ENCODE assay signal across 25 mouse cellular contexts in genomic region chr8:10125684-10126083, GRCm38 (mm10). TPM values are rescaled to one million over a fixed set of nuclear protein-coding genes. Genes with fewer than 3 reads are reported as not detected.
DNase-seq lines count a peak whose midpoint lies in the region; ATAC-seq and TF ChIP-seq lines count a peak whose summit lies in the region.
"Had no signal": no experiment of that assay in that cellular context is flagged by ENCODE, and none has a peak within 500 bp of the region (broad histone marks: within the 10 kb centered on the region; RNA-seq: fewer than 3 reads in every experiment).

No protein-coding gene starts in this region.

- no peak overlapping the region for H3K4me3 ChIP-seq in intestine, postnatal 0 days (ENCODE audit: low read depth, low read length)
- H3K4me3 ChIP-seq: embryonic facial prominence, embryonic 10.5 days; limb, embryonic 12.5 days; liver, embryonic 12.5 days; stomach, embryonic 15.5 days had no signal

- no peak overlapping the region for H3K27ac ChIP-seq in intestine, postnatal 0 days (ENCODE audit: low read depth, low read length)
- H3K27ac ChIP-seq: embryonic facial prominence, embryonic 10.5 days; limb, embryonic 12.5 days; liver, embryonic 12.5 days; stomach, embryonic 15.5 days had no signal

- H3K9me3 ChIP-seq in intestine, postnatal 0 days (ENCODE audit: control insufficient read depth), result no peaks in the 10 kb centered on the region
- H3K9me3 ChIP-seq: embryonic facial prominence, embryonic 10.5 days; limb, embryonic 12.5 days; liver, embryonic 12.5 days; stomach, embryonic 15.5 days had no signal

- no peaks in the 10 kb centered on the region for H3K4me1 ChIP-seq in intestine, postnatal 0 days (replicated peaks; ENCODE audit: control insufficient read depth, insufficient read depth, low read length)
- H3K4me1 ChIP-seq: embryonic facial prominence, embryonic 10.5 days; limb, embryonic 12.5 days; liver, embryonic 12.5 days; stomach, embryonic 15.5 days had no signal

- no peak overlapping the region for H3K4me2 ChIP-seq in intestine, postnatal 0 days (replicated peaks; ENCODE audit: low read depth)
- H3K4me2 ChIP-seq: heart, embryonic 11.5 days; limb, embryonic 12.5 days; liver, embryonic 12.5 days; midbrain, embryonic 11.5 days; stomach, embryonic 15.5 days had no signal

- WGBS in intestine, postnatal 0 days, result 78% methylated on average over 4 of the region's 4 CpGs

- DNase-seq in heart, adult 11 months, result peak; percentile 16
- no peak for DNase-seq in heart, adult 18-20 months
- peak; percentile 16 for DNase-seq in right cerebral cortex, adult 18-20 months
- no peak for DNase-seq in right cerebral cortex, adult 2 months (ENCODE audit: low spot score in 2 of 2)
- DNase-seq in cerebellum, adult 9-11 months, result peak; percentile 37
- no peak for DNase-seq in gastrocnemius, postnatal 4 days (ENCODE audit: low spot score in 2 of 2)
- no peak for DNase-seq in liver
- DNase-seq: adrenal gland, postnatal 36 days; gastrocnemius, postnatal 36 days; kidney, adult 18-20 months; lung, adult 2 months; lung, postnatal 14 days; thymus, adult 2 months; thymus, postnatal 4 days had no signal

- ATAC-seq in intestine, postnatal 0 days, result no peak
- ATAC-seq: forebrain, embryonic 16.5 days; liver, embryonic 12.5 days had no signal

- TF ChIP-seq CTCF in intestine, postnatal 0 days (IDR thresholded peaks at IDR 0.05; ENCODE audit: low read depth), result no peak

- no peak overlapping the region for H3K9ac ChIP-seq in intestine, postnatal 0 days (ENCODE audit: low read depth, low read length)
- H3K9ac ChIP-seq: limb, embryonic 12.5 days; liver, embryonic 12.5 days; stomach, embryonic 15.5 days had no signal

- no peaks in the 10 kb centered on the region for H3K36me3 ChIP-seq in intestine, postnatal 0 days (ENCODE audit: control insufficient read depth, insufficient read depth)
- H3K36me3 ChIP-seq: embryonic facial prominence, embryonic 10.5 days; limb, embryonic 12.5 days; liver, embryonic 12.5 days; stomach, embryonic 15.5 days had no signal

- no peaks in the 10 kb centered on the region for H3K27me3 ChIP-seq in intestine, postnatal 0 days (replicated peaks; ENCODE audit: control insufficient read depth, insufficient read depth, low read length)
- H3K27me3 ChIP-seq: limb, embryonic 12.5 days; liver, embryonic 12.5 days; stomach, embryonic 15.5 days had no signal

RNA-seq across cellular contexts. Expression of gene Myo16, which starts 28.0 kb away (rescaled TPM):
- 1 to 10 TPM; 3.2 to 6.7 TPM for total RNA-seq in heart, adult 18-20 months (2021)
- total RNA-seq in gastrocnemius, postnatal 4 days (2021), result 10 to 100 TPM; 10.7 to 10.8 TPM
- polyA plus RNA-seq in intestine, postnatal 0 days (2015; fragmentation: Nextera tagmentation; extraction: Ambion mirVana), result 0.05 TPM in 1 of 2 replicates, not detected in the other
- total RNA-seq: adrenal gland, postnatal 36 days; hematopoietic stem cell, adult 5-6 weeks; megakaryocyte progenitor cell, adult 5-6 weeks had no signal
- polyA plus RNA-seq: heart, postnatal 0 days had no signal

Comparison
In these comparisons a context has a peak if more than half of its experiments do, and no peak if none do; other contexts are left out.
1. DNase-seq: peak in heart, adult 11 months (single experiment), right cerebral cortex, adult 18-20 months (single experiment) and cerebellum, adult 9-11 months (single experiment); none in heart, adult 18-20 months (0 of 2), right cerebral cortex, adult 2 months (0 of 2), gastrocnemius, postnatal 4 days (0 of 2) and liver (single experiment).